Mouse (Mus musculus): ENCODE results near the gene Csk.

The Csk gene

DNA sequence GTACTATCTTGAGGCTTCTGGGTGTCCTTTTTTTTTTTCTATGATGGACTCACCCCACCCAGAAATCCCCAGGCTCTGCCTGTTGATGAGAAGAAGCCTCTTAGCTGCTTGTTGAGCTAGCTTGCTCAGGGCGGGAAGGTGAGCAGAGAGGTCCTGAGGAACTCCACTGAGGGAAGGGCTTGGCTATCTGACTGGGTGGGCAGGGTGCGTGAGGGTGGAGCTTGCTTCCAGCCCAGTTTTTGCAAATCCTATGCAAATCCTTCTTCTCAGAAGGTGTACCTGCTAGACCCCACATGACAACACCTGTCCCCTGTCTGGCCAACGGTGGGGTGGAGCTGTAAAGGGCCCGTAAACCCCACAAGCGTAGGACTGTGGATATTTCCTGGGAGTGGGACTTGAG lies at the start of gene Csk:
TSS of gene Csk (minus strand) at position 349 of the 400 bp plus-strand sequence.
- no peak for DNase-seq (ENCODE audit: low spot score)

DNA sequence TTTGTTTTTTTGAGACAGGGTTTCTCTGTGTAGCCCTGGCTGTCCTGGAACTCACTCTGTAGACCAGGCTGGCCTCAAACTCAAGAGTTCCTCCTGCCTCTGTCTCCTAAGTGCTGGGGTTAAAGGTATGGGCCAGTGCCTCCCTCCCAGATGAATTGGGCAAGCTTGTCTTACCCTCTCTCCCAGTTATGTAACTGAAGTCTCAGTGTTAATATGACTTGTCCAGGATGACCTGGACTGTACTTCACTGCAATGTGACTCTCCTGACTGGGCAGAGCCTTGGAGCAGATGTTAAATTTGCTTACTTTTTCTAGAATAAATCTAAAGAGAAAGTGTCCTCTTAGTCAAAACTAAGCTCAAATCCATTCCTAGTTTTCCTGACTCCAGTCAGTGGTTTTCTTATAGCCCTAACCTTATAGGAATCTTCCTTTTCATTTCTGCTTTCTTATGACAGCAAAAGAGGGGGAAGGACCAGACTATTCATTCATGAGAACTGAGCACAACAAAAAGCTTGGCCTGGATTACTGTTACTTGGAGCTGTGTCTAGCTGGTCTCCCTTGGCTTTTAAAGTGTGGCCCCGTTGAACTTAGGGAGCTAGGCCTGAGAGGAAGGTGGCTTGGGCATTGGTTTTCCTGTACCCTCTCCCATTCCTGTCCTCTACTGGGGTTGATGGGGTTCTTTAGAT lies 45.2 kb upstream of the Csk start:
- DNase-seq (ENCODE audit: low spot score): peak; percentile 36

DNA sequence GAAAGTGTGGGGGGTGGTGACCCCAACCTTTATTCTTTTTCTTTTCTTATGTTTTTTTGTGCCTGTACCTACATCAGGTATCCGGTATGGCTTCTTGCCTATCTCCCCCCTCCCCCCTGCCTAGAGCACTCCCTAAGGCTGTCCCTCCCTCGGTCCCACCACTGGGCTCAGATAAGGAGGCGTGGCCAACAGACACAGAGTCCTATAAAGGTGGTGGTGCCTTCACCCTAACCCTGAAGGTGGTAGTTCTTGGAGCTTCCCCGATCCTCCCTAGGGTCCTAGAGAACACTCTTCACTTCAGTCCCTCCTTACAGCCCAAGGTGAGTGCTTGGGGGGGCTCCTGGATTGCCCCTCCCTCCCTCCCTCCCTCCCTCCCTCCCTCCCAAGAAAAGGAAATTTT lies 43.9 kb upstream of the Csk start:
- no peak for DNase-seq (ENCODE audit: low spot score)

DNA sequence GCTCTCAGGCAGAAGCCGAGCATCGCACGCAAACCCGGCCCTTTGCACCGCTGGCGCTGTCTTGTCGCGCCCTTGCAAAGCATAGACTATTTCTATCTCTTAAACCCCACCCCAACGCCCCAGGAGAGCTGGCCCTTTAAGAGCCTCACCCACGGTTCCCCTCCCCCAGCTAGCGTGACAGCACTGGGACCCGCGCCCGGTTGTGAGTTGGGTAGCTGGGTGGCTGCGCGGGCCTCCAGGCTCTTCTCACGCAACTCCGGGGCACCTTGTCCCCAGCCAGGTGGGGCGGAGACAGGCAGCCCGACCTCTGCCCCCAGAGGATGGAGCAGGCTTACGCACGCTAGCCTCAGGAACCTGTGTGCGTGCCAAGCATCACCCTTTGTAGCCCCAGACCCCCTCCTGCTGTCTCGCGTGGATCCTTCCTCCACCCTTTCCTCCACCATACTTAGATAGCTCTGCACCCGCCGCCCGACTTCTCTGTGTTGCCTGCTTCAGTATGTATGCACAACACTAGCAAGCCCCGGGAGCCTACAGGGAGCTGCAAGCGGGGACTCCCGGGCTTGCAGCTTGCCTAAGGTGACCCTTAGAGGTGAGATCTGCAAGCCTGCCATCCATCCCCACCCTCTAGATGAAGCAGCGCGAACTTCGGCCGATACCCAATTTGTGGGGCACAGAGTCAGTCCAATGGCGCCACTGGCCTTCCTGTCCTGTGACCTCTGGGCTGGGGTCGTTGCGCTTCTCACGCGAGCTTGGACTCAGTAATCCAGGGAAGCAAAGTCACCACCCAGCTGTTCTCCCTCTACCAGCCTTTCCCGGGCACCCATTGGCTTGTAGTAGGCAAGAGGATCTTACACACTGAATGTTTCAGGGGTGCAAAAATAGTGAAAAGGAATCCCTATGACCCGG lies 43.2 kb upstream of the Csk start:
- peak; percentile 47 for DNase-seq (ENCODE audit: low spot score)

DNA sequence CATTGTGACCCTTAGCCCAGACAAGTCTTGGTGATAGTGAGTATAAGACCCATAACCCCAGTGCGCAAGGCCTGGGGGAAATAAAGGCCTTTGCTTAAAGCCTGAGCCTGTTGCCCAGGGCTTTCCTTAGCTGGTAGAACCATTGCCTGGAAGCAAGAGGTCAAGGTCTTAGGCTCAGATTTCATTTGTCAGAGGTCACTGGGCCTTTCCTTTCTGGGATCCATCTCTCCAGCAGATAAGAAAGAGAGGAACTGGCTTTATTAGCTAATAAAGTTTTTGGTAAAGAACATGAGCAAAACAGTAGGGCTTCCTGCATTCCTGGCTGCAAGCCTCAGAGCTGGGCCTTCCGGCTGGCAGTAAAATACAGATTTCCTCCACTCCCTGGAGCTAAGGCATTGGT lies 40.7 kb upstream of the Csk start:
- DNase-seq (ENCODE audit: low spot score): no peak

DNA sequence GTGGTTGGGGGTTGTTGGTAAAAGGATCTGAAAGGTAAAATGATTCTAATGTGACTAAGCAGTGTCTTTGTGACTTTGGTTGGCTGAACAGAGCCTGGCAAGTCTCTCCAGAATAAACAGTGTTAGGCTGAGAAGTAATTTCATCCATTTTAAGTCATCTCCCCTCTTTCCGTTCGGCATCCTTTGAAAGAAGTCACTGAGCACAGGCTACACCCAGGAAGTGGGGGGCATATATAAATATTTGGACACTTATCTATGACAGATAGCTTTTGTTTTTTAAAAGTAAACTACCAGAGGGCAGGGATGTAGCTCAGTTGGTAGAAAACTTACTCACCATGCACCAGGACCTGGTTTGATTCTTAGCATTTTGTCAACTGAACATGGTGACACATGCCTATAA lies 35.2 kb upstream of the Csk start:
- no peak for DNase-seq (ENCODE audit: low spot score)

DNA sequence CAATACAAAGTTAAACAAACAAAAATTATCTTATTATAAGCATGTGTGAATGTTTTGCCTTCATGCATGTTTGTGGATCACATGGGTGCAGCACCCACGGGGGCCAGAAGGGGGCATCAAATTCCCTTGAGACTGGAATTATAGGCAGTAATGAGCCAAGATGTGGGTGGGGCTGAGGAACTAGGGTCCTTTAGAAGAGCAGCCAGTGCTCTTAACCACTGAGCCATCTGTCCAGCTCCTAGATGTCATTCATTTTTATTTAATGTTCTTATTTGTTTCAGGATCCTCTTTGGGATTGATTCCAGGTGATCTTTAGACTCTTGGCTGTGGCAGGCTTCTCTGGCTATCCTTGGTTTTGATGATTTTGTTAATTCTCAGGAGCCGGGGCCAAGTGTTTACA lies 34.7 kb upstream of the Csk start:
- DNase-seq (ENCODE audit: low spot score): peak; percentile 18

DNA sequence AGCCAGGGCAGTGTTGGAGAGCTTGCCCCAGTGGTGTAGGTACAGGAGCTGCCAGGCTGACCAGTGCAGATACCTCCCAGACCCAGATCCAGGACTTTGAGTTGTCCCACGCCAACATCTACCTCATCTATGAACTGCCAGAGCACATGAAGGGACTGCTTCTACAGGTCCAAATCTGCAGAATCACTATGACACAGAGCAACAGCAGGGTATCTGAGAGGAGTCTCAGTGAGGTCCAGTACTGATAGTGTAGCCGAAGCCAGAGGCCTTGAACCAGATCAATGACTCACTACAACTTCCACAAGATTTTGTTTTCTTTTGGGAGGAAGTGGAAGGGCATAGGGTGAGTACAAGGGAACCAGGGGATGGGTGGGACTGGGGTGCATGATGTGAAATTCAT lies 34.3 kb upstream of the Csk start, which contains the start of gene Cyp1a1:
TSS of gene Cyp1a1 (plus strand) at position 178 of the 400 bp plus-strand sequence.
- no peak for DNase-seq (ENCODE audit: low spot score)

DNA sequence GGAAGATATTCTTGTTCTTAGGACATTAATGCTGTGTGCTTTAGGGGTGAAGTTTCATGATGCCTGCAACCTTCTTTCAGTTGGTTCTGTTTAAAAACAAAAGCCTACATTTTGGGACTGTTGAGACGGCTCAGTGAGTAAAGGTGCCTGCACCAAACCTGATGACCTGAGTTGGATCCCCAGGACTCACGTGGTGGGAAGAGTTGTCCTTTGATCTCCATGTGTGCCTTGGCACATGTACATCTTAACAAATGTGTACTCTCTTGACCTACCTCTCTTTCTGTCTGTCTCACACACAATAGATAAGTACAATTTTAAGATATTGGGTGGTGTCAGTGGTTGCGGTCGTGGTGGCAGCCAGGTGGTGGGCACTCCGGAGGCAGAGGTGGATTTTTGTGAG lies 32.6 kb upstream of the Csk start:
- no peak for DNase-seq (ENCODE audit: low spot score)

DNA sequence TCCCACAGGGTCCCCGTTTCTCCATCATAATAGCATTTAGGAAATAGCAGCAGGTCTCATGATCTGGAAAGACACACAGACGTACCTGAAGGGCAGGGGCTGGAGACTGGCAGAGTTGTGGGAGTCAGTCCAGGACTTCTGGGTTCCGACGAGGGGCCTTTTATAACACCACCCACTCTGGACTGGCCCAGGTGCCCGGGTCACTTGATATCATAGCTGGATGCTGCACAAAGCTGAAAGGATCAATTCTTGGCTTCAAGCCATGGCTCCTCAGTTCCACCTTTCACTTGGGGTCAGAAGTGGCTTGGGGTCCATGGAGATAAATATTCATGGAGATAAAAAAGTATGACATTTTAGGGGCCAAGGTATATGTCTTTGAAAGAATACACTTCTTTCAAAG lies 30.1 kb upstream of the Csk start, which contains the start of gene Cyp1a2:
TSS of gene Cyp1a2 (minus strand) at position 184 of the 400 bp plus-strand sequence.
- no peak for DNase-seq (ENCODE audit: low spot score)

DNA sequence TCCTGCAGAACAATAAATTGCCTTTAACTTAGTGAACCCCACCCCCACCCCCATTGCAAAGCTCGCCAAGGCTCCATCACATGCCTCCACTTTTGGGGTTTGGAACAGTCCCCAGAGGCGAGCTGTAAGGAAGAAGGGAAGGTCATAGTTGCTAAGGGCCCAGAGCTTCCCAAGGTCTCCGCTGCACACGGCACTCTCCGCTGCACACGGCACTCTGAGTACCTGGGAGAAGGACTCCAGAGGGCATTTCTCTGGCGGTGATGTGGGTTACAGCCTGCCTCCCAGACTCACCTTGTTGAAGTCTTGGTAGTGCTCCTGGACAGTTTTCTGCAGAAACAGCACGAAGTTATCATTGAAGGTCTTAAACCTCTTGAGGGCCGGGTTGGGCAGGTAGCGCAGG lies 28.0 kb upstream of the Csk start:
- no peak for DNase-seq (ENCODE audit: low spot score)

DNA sequence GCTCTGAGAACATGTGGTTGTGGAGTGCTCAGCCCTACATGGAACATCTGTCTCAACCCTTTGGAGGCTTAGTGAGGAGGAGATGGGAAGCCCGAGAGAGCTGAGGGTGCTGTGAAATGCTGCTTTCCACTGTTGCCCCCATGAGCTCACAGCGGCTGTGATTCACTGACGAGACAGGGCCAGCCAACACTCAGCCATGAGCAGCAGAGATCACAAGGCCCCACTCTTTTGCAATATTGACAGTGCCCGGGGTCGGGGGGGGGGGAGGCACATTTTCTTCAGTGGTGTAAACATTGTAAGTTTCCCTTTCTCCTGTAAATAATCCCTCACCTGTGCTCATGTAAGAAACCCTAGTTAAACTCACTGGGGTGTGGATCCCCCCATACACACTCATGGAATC lies 18.1 kb upstream of the Csk start:
- no peak for DNase-seq (ENCODE audit: low spot score)

DNA sequence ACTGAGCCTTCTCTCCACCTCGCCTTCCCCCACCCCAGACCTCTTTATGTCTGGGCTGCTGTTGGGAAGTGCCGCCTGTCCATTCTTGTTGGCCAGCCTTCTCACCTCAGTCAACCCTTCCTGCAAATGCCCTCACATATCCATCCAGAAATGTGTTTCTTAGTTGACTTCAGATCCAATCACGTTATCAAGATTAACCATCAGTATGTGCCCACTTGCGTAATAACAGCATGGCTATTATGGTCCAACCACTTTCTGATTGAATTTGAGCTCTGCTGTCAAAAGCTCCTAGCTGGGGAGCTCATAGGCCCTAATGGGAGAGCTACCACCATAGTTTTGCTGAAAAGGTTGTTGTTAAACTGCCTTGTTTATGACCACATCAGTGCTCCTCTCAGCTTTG lies 17.6 kb upstream of the Csk start:
- DNase-seq (ENCODE audit: low spot score): no peak

DNA sequence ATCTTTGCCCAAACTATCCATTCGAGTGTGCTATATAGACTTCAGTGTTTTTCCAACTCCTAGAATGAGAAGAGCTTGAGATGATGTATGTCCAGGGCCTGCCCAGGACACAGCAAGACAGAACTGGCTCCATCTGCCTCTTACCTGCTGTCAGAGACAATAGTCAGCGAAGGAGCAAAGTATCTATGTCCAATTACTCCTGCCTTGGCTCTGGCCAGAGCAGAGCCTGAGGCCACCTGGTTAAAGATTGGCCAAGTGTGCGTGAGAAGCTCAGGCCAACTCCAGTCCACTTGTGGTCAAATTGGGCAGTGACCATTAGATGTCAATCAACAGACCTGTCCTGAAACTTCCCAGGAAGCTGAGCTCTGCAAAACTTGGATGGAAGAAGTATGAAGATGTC lies 16.1 kb upstream of the Csk start:
- DNase-seq (ENCODE audit: low spot score): no peak

DNA sequence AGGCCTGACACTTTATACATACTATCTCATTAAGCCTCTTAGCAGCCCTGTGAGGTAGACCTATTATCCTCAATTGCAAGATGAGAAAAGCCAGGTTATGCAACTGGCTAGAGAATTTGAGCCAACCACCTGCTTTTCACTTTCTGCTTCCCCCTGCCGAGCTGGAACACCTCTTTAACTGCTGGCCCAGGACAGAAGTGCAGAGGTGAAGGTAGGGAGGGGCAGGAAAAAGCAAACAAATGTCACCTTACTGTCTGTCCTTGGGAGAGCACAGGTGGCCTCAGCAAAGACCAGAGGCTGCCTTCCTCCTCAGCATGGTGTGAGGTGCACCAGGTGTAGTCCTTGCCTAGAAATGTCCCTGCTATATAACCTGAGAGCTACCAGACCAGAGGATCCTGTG lies 14.8 kb upstream of the Csk start:
- no peak for DNase-seq (ENCODE audit: low spot score)

DNA sequence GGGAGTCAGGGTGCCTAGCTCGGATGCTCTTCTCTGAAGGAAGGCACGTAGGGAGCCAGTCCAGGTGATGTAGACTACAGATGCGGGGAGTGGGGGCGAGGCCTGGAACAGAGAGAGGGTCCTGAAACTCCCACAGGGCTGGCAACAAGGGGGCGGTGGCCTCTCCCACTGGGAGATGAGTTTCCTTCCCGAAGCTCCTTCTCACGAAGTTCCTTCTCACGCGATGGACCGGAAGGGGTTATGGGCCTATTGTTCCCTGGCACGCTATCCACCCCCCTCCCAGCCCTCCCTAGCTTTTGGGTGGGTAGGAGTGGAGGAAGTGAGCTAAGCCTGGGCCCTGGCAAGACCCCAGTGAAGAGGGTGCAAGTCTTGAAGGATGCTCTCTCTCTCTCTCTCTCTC lies 14.4 kb upstream of the Csk start:
- no peak for DNase-seq (ENCODE audit: low spot score)

DNA sequence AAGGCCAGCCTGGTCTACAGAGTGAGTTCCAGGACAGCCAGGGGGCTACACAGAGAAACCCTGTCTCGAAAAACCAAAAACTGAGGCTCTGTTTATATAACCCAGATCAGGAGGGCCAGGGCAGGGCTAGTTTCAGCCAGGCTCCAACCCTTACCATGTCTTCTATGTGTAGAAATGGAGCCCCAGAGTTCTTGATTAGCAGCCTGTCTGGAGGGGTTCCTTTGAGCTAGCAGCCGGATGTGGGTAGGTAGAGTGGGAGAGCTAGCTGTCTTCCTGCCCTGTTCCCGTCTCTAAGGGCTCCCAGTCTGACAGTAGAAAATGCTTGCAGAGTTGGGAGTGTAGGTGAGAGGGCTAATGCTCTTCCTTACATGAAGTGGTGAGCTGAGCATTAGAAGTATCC lies 13.7 kb upstream of the Csk start:
- no peak for DNase-seq (ENCODE audit: low spot score)

DNA sequence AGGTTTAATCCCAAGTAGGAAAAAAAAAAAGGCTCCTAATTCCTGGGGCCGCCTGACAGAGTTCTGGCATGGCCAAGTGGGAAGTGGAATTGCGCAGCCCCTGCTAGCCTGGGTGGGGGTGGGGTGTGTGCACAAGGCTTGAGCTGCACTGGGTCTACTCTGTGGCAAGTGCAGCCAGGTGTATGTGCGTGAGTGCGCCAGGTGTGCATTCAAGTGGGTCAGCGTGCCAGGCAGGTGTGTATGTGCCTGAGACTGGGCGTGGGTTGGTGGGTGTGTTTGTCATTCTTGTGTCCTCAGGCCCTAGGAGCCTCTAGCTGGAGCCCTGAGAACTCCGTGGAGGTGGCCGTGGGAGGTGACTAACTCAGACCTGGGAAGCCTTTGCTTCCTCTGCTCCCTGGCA lies 13.1 kb upstream of the Csk start:
- no peak for DNase-seq (ENCODE audit: low spot score)

DNA sequence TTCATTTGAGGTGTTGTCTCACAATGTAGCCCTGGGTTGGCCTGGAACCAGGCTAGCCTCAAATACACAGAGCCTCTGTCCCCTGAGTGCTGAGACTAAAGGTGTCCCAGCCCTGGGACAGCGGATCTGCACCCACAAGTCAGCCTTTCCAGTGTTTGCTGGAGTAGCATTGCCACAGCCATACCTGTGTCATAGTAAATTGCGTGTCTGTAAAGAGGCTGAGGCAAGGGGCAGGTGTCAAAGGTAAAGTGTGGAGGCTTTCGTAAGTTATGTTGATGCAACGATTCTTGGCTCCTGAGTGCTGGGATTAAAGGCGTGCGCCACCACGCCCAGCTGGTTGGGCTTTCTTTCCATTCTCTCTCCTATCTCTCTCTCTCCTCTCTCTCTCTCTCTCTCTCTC lies 11.2 kb upstream of the Csk start:
- no peak for DNase-seq (ENCODE audit: low spot score)

DNA sequence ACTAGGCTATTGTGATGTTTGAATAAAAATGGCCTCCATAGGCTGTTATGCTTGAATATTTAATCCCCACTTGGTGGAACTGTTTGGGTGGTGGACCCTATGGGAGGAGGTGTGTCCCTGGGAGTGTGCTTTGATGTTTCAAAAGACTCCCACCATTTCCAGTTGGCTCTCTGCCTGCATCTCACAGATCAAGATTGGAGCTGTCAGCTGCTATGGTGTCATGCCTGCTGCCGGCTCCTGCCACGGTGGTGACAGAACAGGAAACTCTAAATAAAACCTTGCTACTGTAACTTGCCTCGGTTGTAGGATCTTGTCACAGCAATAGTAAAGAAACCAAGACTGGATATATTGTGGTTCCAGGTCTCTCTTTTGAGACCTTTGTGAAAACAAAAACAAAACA lies 8.1 kb upstream of the Csk start:
- DNase-seq (ENCODE audit: low spot score): no peak

DNA sequence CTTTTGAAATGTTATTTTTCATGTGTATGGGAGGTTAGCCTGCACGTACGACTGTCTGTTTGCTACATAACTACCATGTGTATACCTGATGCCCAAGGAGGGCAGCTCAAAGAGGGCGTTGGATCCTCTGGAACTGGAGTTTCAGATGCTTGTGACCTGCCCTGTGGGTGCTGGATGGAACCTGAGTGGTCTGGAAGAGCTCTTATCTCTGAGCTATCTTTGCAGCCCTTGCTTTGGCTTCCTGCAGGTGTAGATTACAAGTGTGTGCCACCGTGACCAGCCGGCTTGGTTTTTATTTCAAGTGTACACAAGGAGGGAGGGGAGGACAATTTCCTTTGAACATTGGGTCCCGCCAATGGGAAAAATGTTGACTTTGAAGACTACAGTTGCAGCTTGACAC lies 7.1 kb upstream of the Csk start:
- no peak for DNase-seq (ENCODE audit: low spot score)

DNA sequence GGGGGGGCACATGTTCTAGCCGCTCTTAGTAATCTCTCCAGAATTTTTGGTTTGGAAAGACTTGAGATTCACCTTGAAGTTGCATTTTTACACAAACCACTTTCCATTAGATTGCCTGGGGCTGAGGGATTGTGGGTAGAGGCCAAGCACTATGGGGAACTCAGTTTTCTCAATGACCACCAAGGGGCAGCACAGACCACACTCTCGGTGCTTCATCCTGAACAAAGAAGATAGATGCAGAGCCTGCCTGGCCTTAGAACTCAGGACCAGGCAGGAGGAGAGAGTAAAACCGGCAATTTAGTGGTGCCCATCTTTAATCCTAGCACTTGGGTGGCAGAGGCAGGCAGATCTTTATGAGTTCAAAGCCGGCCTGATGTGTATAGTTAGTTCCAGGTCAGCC lies 6.3 kb upstream of the Csk start:
- peak; percentile 84 for DNase-seq (ENCODE audit: low spot score)

DNA sequence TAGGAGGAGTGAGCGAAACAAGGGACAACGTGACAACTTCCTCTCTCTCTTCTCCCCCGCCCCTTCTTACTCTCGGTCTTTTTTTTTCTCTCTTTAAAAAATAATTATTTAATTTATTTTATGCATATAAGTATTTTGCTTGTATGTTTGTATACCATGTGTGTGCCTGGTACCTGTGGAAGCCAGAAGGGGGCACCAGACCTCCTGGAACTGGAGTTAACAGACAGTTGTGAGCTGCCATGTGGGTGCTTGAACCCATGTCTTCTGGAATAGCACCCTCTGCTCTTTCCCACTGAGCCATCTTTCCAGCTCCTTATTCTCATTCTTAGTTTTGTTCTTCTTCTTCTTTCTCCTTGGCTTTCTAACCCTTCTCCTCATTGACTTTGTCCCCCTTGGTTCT lies 5.5 kb upstream of the Csk start:
- DNase-seq (ENCODE audit: low spot score): no peak

DNA sequence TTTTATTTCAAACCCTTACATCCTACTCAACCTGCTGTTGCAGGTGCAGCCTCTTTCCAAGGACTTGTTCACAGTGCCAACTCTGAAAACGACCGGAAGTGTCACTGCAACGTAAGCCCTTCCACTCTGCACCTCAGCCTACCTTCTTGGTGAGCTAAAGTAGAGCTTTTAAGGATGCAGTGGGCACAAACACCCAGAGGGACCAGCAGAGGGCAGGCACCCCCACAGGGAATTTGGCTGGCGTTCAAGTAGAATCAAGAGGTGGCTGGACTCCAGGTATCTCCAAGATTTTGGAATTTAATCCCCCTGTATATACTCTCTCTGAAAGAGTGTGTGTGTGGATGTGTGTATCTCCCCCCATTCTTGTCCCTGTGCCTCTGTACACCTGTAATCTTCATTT lies 4.4 kb upstream of the Csk start:
- no peak for DNase-seq (ENCODE audit: low spot score)

Measured in retina, embryonic 14.5 days (tissue).